Mouse (Mus musculus): ENCODE measurements around the gene Ppfia1.

- TF ChIP-seq CTCF (conservative IDR thresholded peaks at IDR 0.05 in 1 of 2, IDR thresholded peaks at IDR 0.05 in 1 of 2; ENCODE audit: low read depth in 2 of 2, low read length in 2 of 2) (no peak), EP300 (IDR thresholded peaks at IDR 0.05; ENCODE audit: low read length) (no peak), NRF1 (IDR thresholded peaks at IDR 0.05; ENCODE audit: low read depth, low read length) (no peak), TBP (conservative IDR thresholded peaks at IDR 0.05; ENCODE audit: low read depth, low read length) (no peak), POLR2A (IDR thresholded peaks at IDR 0.05; ENCODE audit: low read depth, low read length) (no peak), JUND (conservative IDR thresholded peaks at IDR 0.05; ENCODE audit: low read depth, low read length) (no peak), ZKSCAN1 (IDR thresholded peaks at IDR 0.05; ENCODE audit: borderline replicate concordance, low read depth, low read length) (no peak)
These were observed 31.6 kb downstream of the Ppfia1 start for GRCm38 (mm10) chr7:144521927-144522326.
